Mouse (Mus musculus): ENCODE results near the gene Ctrc. TPM values are rescaled to one million over a fixed set of nuclear protein-coding genes. Genes with fewer than 3 reads are reported as not detected.
A peak's percentile ranks its signal among the peaks of the same experiment; 100 is the strongest.

Ctrc gene
- total RNA-seq, 2 experiments from 2014 or later = not detected

DNA sequence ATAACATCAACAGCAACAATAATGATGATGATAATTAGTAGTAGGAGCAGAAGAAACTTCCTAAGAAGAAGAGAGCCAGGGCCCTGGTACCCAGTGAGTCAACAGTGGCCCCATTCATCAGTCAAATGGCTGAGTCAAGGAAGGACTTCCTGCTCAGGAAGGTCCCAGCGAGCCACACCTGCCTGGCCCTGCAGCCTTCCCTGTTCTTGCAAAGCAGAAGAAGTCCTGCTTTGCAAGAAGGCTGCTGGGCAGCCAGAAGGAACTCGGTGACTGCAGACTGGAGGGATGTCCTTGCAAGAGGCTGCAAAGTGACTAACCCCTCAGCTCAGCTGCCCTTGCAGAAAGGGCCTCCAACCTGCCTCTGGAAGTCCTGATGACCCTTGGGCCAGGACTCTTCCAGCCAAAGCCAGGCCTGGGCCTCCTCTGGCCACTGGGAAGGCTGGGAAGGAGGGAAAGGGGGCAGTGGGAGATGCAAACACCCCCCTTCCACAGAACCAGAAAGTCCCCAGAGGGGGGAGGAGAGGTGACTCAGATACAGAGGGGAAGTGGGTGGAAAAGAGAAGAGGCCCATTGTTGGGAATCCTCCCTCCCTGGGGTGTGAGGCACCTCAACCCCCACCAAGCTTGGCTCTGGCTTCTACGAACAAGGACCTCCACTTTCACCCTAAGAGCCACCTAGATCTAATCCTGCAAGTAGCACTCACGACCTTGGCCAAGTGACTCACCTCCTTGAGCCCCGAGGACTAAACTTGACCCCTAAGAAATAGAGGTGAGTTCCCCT lies 23.5 kb upstream of the Ctrc start:
- intact Hi-C loops (cut with DNase I) = loop anchor here (2.0 kb wide), 1 partner anchor 77 kb away; no protein-coding TSS in a partner anchor
- peak in 1 of 2 experiments; percentile 24 for DNase-seq (ENCODE audit: extremely low spot score in 1 of 2, low spot score in 2 of 2)

DNA sequence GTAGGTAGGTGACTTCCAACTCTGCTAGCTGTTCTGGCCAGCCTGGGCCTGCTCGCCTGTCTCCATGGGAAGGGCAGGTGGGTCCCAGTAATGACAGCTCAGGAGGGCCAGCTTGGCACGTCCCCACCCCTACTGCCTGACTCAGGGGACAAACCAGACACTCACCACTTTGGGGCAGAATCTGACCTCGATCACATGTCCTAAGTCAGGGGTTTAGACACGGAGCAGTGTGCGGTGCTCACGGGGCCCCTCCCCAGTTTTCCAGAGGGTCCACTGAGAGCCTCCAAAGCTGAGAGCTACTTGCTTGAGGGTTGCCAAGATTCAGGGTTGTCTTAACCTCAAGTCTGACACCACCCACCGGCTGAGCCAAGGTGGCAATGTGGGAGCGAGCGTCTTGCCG lies 21.9 kb upstream of the Ctrc start:
- intact Hi-C loops (cut with DNase I) = loop anchor here (2.0 kb wide), 1 partner anchor 79 kb away; no protein-coding TSS in a partner anchor
- DNase-seq (ENCODE audit: extremely low spot score in 1 of 2, low spot score in 2 of 2) = peak in 1 of 2 experiments; percentile 28

DNA sequence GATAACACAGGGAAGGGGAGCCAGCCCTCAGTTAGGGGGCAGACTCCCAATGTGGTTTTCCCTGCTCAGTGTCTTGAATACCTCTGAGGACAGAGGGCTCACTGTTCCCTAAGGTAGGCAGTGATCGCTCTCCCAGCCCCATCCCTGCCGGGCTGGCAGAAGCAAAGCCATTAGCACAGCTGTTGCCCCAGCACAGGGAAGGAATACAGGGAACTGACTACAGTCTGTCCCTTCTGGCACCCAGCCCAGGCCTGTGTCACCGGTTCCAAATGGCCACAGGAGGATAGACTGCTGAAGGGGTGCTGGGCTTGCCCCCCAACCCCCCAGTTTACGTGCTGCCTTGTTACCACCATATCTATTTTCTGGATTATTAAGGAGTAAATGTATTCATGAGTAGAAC lies 21.3 kb upstream of the Ctrc start:
- DNase-seq (ENCODE audit: extremely low spot score in 1 of 2, low spot score in 2 of 2) = peak in 1 of 2 experiments; percentile 89
- intact Hi-C loops (cut with DNase I) = no loop called here

DNA sequence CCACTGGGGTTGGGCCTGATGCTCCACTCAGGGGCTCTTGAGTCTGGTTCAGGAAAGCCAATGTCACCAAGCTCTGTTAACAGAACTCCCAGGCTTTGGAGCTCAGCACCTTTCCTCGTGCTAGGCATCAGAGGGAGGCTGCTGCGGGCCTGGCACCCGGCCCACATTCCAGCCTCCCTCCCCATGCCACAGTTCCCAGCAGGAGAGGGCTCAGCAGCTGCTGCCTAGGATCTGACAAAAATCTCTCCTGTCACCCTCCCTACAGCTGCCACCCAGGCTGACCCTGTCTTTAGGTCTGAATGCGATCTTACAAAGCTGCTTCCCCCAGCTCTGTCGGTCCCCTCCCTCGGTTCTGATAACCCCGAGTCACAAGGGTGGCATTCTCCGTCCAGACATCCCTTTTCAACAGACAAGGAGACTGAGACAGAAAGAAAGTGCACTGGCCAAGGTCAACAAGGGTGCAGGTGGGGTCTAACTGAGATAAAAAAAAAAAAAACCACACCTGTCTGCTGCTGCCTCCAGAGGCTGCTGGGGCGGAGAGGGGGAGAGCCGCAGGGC lies 20.9 kb upstream of the Ctrc start:
- intact Hi-C loops (cut with DNase I) = no loop called here
- peak in 1 of 2 experiments; percentile 67 for DNase-seq (ENCODE audit: extremely low spot score in 1 of 2, low spot score in 2 of 2)

DNA sequence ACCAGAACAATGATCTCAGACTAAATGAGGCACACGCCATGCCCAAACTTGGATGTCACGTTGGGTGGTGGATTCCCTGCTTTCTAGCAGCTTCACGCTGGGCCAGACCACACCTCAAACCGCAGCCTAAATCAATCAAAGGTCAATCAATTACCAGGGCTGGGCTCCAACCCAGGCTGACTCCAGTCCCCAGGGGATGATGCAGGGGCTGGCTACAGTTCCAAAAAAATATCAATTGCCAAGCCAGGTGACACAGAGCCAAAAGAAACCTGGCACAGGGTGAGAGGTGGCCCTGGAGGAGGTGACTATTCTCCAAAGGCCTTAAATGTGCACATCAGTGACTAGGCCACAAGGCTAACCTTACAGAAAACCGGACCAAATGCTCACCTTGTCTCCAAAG lies 19.4 kb upstream of the Ctrc start:
- intact Hi-C loops (cut with DNase I) = no loop called here
- peak in 1 of 2 experiments; percentile 13 for DNase-seq (ENCODE audit: extremely low spot score in 1 of 2, low spot score in 2 of 2)

DNA sequence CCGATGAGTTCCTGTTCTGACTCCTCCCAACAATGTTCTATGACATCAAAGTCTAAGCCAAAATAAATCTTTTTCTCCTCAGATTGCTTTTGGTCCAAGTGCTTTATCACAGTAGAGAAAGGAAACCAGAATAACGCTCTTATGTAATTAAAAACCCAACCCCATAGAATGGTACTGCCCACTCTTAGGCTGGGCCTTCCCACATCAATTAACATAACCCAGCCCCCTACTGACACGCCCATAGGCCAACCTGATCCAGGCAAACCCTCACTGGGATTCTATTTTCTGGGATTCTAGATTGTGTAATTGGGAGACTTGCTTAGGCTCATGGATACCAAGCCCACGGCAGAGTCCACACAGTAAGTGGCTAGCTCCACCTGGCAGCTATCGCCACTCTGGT lies 18.8 kb upstream of the Ctrc start:
- DNase-seq (ENCODE audit: extremely low spot score in 1 of 2, low spot score in 2 of 2) = peak in 1 of 2 experiments; percentile 13
- intact Hi-C loops (cut with DNase I) = no loop called here

DNA sequence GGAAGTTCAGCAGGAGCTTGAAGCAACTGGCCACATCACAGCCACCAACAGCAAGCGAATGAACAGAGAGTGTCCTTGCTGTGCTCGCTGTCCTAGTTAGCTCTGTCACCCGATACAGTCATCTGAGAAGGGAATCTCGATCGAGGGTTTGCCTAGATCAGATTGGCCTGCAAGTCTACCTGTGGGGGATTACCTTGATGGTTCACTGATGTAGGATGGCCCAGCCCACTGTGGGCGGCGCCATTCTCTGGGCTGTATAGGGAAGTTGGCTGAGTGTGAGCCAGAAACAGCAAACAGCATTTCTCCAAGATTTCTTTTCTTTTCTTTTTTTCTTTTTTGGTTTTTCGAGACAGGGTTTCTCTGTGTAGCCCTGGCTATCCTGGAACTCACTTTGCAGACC lies 18.3 kb upstream of the Ctrc start:
- intact Hi-C loops (cut with DNase I) = no loop called here
- peak in 1 of 2 experiments; percentile 16 for DNase-seq (ENCODE audit: extremely low spot score in 1 of 2, low spot score in 2 of 2)

DNA sequence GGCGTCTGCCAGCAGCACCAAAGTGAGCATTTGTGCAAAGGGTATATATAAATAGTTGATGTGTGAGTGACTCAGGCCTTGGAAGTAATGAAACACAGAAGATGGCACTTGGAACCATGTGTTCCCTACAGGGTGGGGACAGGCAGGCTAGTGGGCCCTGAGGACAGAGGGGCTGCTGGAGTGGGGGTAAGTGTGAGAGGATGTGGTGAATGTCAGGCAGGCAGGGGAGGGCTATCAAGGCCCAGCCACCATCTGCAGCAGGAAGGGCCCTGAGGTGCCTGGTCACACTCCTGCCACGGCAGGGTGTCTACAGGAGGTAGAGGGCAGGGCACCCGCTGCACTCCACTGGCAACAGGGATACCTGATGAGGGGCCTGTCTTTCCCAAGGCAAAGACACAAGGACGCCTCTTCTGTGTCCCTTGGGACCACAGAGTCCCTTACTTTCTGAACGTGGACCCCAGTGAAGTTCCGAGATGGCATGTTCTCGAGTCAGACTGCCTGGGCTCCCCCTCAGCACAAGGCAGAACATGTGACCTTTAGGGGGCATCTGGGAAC lies 17.6 kb upstream of the Ctrc start:
- DNase-seq (ENCODE audit: extremely low spot score in 1 of 2, low spot score in 2 of 2) = peak in 1 of 2 experiments; percentile 26
- intact Hi-C loops (cut with DNase I) = no loop called here

DNA sequence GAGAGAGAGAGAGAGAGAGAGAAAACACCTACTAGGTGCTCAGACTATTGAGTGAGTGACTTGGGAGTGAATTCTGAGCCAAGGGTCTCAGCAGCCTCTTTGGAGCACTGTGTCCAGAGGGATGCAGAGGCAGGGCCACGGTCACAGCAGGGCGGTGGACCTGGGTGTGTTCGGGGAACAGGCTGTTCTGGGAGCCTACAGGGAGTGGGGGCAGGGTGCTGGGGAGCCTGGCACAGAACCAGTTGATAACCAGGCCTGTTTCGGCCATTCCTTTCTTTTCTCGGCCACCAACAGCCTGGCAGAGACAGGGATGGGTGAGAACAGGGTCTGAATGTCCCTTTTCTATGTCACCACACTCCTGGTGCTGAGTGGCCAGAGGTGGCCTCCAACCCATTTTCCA lies 16.7 kb upstream of the Ctrc start:
- no peak for DNase-seq (ENCODE audit: extremely low spot score in 1 of 2, low spot score in 2 of 2)
- intact Hi-C loops (cut with DNase I) = no loop called here

DNA sequence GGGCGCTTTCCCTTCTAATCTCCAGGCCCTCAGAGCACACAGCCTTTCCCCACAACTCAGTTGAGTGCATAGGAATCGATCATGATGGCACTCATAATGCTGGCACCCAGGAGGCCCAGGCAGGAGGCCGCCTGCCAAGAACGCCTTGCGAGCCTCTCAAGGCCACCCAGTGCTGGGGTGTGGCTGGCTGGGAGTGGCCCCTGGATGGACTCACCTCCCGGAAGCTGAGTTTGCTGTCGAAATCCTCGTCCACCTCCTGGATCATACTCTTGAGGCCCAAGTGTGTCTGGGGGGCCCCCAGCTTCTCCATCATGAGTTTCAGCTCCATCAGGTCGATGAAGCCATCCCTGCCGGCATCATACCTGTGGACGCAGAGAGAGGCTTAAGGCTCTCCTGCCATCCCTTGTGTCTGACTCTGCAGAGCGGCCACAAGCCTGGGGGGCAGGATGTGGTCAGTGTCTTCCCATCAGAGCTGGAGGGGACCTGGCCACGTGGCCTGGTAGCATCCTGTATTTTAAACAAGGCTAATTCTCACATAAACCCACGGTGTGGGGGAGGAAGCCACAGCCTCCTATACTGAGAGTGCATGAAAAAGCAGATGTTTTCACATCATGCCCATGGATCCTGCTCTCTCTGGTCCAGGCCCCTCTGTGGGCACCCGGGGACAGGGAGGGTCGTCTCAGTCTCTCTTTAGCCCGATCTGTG lies 15.6 kb upstream of the Ctrc start:
- no peak for DNase-seq (ENCODE audit: extremely low spot score in 1 of 2, low spot score in 2 of 2)
- intact Hi-C loops (cut with DNase I) = no loop called here

DNA sequence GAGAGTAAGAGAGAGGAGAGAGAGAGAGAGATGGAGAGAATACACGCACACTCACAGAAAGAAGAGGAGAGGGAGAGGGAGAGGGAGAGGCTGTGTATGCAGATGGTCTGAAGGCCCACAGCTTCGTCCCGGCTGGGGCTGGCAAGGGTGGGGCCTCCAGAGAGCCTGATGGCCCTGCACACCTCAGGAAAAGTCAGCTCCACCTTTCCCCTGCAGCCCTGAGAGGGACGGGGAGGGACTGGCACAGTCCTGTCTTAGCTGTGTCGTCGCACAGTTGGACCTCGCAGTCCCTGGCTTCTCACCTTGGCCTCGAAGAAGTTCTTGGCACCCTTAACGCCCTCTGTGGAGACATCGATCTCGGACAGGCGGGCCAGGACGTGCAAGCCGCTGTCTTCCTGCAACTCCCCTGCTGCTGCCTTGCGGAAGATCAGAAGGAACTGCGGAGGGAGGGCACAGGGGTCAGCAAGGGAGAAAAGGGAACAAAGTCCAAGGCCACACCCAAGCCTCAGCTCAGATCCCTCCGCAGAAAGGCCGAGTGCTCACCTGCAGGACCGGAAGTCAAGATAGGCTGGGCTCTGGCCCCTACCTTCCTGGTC lies 14.2 kb upstream of the Ctrc start:
- DNase-seq (ENCODE audit: extremely low spot score in 1 of 2, low spot score in 2 of 2) = peak in 1 of 2 experiments; percentile 46
- intact Hi-C loops (cut with DNase I) = no loop called here

DNA sequence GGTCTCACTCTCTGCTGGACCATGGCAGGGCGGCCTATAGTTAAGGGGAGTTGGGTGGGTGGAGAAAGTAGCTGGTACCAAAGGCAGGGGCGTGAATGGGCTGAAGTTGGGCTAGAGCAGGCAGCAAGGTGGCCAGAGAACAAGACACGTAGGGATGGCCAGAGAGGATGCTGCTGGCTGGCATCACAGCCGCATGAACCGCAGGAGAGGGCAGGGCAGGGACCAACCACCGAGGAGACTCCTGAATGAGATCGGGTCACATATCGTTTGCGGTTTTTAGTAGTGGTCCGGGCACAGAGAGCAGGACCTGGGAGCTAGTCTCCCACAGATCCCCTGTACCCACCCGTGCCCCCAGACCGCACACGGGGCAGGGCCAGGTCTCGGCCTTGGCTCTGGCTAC lies 13.2 kb upstream of the Ctrc start:
- intact Hi-C loops (cut with DNase I) = no loop called here
- peak in 1 of 2 experiments; percentile 34 for DNase-seq (ENCODE audit: extremely low spot score in 1 of 2, low spot score in 2 of 2)

DNA sequence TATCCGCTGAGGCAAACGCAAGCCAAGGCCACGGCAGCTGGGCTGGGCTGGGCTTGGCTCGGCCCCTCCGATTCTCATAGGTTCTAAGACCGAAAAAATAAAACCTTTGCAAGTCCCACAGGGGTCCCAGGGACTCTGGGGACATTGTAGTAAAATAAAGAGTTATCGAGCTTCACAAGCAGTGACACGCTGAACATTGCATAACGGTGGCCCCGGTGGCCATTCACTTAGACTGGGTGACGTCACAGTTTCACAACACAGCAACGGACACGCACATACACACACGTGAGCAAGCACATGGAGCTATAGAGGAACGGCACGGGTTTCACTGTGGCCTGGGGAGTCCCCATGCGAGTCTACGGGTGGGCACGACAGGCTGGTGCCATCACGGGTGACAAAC lies 12.3 kb upstream of the Ctrc start:
- intact Hi-C loops (cut with DNase I) = no loop called here
- peak in 1 of 2 experiments; percentile 61 for DNase-seq (ENCODE audit: extremely low spot score in 1 of 2, low spot score in 2 of 2)

DNA sequence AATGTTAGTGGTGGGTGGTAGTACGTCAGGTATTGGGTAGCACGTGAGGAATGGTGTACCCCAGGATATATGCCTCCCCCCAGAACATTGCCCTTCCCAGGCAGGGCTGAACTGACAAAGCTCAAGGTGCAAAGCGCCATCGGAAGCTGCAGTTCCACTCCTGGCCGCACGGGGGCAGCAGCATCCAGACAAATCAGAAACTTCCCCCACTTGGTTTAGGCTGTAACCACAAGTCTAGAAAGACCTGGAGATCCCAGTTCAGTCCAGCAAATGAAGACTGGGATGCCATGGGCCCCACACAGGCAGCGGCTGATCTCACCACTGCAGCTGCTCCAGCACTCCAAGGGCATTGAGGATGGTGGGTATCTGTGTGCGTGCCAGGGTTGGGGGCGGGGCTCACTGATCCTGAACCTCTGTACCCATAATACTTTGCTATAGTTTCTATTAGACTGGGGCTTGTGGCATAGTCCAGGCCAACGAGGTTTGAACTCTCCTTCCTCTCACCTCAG lies 11.3 kb upstream of the Ctrc start:
- peak; percentile 81 to 85 for DNase-seq (ENCODE audit: extremely low spot score in 1 of 2, low spot score in 2 of 2)
- intact Hi-C loops (cut with DNase I) = loop anchor here (1.0 kb wide), 1 partner anchor 101 kb away; no protein-coding TSS in a partner anchor

DNA sequence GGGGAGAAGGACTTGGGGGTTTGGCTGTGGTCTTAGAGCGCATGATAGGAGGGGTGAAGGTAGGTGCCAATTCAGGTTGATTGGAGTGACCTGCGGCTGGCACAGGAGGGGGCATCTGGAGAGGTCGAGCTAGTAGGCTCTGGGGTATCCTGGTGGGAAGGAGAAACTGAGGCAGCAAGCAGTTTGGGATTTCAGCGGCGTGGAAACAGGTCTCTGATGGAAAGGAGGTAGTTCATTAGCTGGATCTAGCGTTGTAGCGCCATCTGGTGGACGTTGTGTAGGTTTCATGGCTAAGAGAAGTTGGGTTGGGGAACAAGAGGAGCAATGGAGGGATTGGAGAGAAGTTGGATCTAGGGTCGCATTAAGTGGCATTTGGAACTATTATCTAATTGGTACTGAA lies 7.3 kb upstream of the Ctrc start:
- intact Hi-C loops (cut with DNase I) = no loop called here
- DNase-seq (ENCODE audit: extremely low spot score in 1 of 2, low spot score in 2 of 2) = peak in 1 of 2 experiments; percentile 73

DNA sequence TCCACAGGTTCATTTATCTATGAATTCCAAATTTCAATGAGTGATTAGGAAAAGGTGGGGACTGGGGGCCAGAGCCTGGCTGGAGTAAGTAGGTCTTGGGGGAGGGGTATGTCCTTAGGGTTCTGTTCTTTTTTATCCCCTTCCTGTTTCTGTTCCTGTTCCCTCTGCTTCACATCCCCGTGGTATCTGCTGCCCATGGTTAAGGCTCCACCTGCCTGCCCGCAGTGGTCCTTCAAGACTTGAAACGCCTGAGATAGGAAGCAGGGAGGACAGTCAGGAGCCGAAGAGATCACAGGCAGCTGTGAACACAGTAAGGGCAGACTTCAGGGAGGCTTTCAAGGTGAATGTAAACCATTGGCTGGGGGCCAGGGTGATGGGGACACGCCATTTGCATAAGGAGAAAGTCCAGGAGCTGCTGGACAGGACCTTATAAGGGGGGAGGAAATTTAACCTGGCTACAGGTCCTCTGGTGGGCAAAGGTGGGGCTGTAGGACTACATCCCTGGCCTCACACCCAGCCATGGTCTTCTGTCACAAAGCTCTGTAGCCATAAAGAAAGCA lies 11.5 kb downstream of the Ctrc start:
- intact Hi-C loops (cut with DNase I) = no loop called here
- DNase-seq (ENCODE audit: extremely low spot score in 1 of 2, low spot score in 2 of 2) = no peak

DNA sequence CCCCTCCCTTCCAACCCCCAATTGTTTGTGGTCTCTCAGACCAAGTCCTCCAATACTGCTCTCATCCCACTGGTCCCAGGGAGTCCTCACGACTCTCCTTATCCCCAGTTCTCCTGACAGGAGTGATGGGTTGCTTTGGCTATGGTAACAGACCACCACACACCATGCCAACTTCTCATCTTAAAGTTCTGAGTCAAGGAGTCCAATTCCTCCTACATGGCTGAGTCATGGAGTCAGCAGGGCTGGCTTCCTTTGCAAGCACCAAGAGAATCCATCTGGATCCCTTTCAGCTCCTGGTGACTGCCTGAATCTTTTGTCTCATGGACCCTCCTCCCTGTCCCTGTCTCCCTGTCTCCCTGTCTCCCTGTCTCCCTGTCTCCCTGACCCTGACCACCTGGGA lies 12.2 kb downstream of the Ctrc start:
- DNase-seq (ENCODE audit: extremely low spot score in 1 of 2, low spot score in 2 of 2) = no peak
- intact Hi-C loops (cut with DNase I) = no loop called here

DNA sequence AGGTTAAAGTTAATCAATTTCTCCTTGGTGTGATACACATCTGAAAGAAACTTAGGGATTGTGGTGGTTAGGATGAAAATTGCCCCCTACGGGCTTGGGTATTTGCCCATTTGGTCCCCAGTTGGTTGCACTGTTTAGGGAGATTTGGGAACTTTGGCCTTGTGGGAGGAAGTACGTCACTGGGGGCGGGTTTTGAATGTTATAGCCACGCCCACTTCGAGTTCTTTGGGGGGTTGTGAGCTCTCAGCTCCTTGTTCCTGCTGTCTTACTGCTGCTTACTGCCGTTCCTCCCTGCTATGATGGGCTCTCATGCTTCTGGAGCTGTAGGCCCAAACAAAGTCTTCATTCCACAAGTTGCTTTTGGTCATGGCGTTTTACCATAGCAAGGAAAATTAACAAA lies 14.8 kb downstream of the Ctrc start:
- DNase-seq (ENCODE audit: extremely low spot score in 1 of 2, low spot score in 2 of 2) = no peak

DNA sequence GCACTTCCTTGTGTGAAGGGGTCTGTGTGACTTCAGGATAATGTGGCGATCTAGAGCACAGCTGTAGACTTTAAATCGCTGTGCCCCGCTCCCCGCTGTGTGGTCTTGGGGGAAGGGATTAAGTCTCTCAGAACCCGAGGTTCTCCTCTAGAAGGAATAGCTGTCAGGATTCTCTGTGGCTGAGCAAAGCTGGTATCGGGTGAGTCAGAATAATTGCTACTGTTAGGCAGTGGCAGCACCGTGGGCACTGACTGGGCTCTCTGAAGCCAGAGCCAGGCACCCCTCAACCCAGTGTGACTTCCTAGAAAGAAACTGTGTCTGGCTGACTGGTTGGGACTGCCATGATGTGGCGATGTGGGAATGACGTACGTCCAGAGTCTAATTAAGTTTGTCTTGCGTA lies 15.8 kb downstream of the Ctrc start:
- intact Hi-C loops (cut with DNase I) = no loop called here
- no peak for DNase-seq (ENCODE audit: extremely low spot score in 1 of 2, low spot score in 2 of 2)

More for the DNA sequence above, 14.8 kb downstream of the Ctrc start:
- intact Hi-C loops (cut with DNase I) = no loop called here
